Mouse (Mus musculus): Measurements from ENCODE around the gene Pold1.

The Pold1 gene

GRCm38 (mm10) chr7:44582709-44583108, 34.1 kb upstream of the Pold1 start:
- DNase-seq (ENCODE audit: low spot score in 2 of 2): no peak

DNA sequence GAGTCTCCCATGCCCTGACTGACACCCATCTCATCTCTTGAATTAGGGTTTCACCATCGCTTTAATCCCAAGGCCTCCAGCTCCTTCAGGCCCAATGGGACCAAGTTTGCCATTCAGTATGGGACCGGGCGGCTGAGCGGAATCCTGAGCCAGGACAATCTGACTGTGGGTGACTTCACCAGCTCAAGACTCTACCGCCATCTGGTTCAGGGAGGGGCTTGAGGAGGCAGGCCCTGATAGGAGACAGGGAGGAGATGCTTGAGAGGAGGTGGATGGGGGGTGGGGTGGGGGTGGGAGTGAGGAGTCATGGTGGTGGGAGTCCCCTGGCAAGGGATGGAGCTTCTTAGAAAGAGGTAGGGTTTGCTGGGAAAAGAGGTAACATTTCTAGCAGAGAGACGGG, 33.0 kb upstream of the Pold1 start:
- no peak for DNase-seq (ENCODE audit: low spot score in 2 of 2)

GRCm38 (mm10) chr7:44576333-44576844, 27.7 kb upstream of the Pold1 start:
- no peak for DNase-seq (ENCODE audit: low spot score in 2 of 2)

DNA sequence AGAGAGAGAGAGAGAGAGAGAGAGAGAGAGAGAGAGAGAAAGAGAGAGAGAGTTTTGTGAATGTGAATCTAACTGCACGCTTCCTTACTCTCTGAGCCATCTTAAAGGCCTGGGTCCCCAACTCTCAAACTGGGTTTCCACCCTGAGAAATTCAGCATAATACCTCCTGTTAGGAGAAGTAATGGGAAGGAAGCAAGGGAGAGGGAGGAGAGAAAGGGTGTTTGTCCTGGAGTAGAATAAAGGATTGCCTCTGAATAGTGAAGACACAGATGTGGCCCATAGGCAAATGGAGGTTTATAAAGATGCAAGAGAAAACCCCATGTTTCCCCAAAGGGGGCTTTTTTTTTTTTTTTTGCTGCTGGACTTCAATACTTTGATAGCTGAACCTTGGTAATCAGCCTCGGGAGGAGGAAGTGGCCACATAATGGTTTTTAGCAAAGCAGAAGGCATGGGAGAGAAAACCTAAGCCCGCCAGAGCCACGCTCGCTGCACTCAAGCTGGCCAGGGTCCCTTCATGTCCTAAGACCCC, 24.4 kb upstream of the Pold1 start:
- DNase-seq (ENCODE audit: low spot score in 2 of 2): no peak

DNA sequence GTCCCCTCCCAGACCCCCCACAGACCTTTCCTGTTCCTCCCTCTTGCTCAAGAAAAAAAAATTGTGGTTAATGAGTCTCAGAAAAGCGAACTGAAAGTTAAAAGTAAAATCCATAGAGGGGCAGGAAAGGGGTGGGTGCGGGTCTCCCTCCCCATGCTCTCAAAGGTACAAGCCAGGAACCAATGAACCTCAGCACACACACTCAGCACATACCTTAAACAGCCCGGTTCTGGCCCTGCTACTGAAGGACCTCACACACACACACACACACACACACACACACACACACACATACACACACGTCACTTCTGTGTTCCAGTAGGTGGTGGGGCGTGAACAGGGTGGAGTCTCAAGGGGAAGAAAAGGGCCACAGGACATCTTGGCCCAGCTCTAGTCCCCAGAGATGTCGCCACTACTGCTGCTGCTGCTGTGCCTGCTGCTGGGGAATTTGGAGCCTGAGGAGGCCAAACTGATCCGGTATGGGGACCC, 23.6 kb upstream of the Pold1 start, which contains the start of gene Napsa:
TSS of gene Napsa (plus strand) at position 168 of the 489 bp plus-strand sequence.
- no peak for DNase-seq (ENCODE audit: low spot score in 2 of 2)

DNA sequence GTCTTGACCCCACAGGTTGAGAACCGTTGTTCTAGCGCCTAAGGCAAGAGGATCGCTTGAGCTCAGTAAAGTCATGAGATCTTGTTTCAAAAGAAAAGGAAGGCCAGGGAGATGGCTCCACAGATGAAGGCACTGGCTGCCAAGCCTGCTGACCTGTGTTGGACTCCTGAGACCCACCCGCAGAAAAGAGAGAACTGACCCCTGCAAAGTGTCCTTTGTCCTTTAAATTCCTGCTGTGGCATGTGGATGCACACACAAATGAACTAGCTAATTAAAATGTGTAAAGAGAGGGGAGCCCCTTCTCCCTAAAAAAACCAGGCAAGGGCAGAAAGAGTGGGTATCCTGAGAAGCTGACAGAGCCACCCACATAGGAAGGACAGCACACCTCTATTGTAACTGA, 23.2 kb upstream of the Pold1 start:
- DNase-seq (ENCODE audit: low spot score in 2 of 2): no peak

DNA sequence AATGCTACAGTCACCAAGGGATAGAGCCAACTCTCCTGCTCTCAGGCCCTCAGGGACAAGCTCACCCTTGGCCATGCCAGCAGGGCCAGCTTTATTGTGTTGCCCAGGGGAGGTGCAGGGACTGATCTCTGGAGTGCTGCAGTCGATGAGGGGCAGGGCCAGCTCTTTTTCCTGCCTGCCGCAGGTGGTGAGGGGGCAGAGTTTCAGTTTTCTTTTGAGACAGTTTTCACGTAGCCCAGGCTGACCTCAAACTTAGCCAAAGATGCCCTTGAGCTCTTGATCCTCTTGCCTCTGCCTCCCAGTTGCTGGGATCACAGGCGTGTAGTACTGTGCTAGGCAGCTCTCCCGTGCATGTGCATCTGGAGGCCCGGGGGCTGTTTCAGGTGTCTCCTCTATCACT, 22.3 kb upstream of the Pold1 start:
- no peak for DNase-seq (ENCODE audit: low spot score in 2 of 2)

DNA sequence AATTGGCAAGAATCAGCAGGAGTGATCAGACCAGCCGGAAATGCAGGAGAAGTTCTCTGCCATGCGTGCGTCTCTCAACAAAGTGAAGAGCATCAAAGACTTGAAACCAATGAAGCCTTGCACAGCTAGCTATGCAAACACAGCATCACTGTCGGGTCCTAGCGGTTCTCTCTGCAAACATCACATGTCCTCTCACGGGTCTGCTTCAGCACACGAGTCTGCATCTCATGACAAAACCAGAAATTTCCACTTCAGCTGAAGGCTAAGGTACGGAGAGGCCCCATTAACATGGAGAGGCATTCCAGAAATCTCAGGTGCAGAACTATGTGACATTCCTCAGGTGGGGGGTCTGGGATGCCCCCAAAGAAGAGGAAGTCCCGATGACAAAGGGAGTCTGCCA, 20.2 kb upstream of the Pold1 start:
- no peak for DNase-seq (ENCODE audit: low spot score in 2 of 2)

DNA sequence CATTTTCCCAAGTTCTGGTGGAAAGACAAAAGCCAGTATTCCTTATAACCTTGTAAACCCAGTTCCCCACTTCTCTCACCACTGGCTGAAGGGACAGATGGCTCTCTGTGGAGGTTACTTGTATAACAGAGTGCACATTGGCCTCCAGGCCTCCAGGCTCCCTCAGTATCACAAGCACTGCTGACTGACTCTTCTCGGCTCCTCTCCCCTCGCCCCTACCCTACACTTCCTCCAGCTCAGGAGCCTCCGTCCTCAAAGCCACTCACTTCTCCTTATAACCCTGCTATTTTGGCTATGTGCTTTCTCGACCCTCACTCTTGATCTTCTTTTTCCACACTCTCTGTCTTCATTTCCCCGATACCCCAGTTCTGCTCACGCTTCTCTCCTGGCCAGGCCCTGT, 16.8 kb upstream of the Pold1 start:
- DNase-seq (ENCODE audit: low spot score in 2 of 2): no peak

- no peak for DNase-seq (ENCODE audit: low spot score in 2 of 2)
Observed at GRCm38 (mm10) chr7:44564486-44564885, 15.8 kb upstream of the Pold1 start.

DNA sequence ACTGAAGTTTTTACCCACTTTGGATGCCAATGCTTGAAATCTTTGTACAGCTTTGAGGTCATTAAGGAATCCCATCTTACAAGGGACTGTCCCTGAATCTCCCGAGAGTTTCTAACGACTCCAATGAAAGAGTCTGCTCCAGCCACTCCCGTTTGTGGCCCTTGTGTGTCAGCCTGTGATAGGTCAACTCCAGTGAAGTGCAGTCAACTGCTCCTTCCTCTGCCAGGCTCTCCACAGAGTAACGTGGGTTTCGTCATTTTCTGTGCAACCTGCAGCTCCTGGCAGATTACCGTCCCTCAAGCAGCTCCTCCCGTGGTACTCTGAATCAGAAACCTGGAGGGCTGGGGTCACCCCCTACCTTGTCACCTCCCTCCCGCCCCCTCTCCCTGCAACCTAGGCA, 14.6 kb upstream of the Pold1 start:
- DNase-seq (ENCODE audit: low spot score in 2 of 2): no peak

DNA sequence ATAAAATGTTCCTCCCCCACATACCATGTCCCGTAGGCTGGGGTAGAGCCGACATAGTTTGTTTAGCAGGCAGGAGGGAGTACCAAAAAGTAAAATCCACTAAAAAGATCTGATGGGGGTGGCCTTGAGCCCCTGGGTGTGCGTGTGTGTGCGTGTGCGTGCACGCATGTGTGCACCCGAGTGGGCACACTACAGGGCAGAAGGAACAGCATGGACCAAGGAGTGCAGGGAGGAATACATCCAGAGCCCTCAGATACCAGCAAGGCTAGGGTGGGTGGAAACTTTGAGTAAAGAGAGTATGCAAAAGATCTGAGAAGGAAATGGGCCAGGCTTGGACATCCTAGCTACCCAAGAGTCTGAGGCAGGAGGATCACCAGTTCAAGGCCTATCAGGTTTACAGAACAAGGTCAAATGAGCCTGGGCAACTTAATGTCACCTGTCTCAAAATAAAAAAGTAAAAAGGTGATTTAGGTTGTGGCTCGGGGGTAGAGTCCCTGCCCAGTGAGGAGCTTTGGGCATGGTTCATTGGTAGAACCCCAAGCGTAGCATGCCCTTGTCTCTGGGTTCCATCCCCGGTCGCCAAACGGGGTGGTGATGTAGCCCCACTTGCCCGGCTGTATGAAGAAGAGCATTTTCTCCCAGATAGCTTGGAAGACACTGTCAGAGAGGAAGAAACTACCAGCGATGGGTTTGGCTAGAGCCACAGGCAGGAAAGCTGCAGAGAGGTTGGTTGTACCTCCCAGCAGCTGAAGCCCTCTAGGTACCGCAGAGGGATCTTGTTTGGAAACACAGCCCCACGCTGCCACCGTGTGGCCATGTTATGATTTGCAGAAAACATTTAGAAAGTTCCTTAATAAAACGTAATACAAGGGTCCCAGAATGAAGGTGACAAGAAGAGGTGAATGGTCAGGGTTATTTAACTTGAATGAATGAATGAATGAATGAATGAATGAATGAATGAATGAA, 12.1 kb upstream of the Pold1 start:
- DNase-seq (ENCODE audit: low spot score in 2 of 2): peak; percentile 58 to 76

DNA sequence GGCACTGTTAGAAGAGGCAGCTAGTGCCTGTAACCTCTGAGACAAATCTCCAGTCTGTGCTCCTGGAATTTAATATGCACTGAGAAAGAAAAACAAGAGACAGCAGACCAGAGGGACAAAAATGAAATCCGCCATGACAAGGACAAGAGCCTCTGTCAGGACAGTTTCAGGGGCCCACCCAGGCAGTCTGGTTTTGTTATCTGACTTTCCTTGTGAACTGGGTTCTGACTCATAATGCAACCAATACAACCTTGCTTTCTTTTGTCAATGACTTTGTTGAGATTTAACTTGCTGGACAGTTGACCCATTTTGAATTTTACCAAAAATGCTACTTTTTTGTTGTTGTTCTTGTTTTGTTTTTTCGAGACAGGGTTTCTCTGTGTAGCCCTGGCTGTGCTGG, 9.0 kb upstream of the Pold1 start:
- no peak for DNase-seq (ENCODE audit: low spot score in 2 of 2)

DNA sequence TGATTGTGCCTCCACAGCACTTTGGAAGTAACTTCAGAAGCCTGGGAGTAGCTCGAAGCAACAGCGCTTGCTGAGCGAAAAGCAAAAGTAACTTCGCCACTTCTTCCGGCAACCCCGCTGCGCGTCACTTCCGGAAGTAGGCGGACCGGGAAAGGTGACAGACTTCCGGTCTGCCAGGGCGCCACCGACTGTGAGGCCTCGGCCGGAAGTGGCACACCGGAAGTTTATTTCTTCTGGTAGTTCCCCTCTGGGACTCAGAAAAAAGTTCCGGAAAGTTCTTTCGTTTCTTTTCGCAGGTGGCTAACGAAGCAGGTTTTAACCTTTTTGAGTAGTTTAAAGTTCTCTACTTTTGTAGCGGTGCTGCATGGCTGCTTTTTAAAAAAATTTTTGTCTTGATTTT, 5.2 kb upstream of the Pold1 start, which contains the start of gene Nr1h2:
TSS of gene Nr1h2 (minus strand) at position 126 of the 400 bp plus-strand sequence.
- peak; percentile 95 to 97 for DNase-seq (ENCODE audit: low spot score in 2 of 2)

DNA sequence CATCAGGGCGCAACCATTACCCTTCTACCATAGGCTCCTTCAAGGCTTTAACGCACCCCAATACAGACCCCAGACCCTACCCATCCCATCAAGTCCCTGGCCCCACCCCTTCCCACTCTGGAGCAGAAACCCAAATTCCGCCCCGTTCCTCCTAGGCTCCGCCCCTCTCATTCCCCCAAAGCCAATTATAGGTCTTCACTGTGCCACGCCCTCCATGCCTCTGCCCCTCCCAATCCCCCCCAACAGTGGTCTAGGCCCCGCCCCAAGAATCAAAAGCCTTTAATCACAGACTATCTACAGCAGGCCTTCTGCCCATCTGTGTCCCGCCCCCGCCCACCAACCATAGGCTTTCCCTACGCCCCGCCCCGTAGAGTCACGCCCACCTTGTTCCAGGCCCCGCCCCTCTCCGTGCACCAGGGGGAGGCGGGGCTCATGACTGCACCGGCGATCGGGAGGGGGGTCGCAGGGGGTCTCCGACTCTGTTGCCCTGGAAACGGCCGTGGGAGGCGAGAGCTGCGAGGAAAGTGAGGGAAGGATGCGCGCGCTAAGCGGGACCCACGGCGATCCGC, 4.6 kb upstream of the Pold1 start:
- peak; percentile 57 to 76 for DNase-seq (ENCODE audit: low spot score in 2 of 2)

DNA sequence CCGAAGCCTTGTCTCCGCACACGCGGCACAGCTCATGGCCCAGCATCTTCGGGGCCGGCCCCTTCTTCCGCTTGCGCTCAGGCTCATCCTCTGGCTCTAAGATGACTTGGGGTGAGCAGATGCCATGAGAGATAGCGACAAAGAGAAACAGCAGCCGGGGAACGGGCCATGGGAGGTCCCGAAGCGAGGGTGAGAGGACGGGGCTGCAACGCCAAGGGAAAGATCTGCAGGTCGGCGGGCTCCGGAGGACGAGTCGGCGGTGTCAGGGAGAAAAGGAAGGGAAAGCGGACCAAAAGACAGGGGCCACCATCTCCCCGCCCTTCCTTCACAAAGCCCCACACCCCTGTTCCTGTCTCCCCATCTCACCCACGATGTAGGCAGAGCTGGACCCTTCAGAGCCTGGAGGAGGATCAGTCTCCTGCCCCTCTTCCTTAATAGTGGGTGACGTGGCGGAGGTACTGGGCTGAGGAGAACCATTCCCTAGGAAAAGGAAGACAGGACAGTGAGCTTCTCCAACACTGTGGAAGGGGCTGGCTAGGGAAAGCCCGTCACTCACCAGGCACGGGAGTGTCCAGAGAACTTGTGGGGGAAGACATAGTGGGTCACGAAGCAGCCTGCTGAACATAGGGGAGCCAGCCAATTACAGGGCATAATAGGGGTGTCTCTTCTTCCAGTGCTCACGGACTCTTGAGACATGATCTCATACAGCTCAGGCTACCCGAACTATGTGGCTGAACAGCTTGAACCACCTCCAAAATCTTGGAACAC, 3.7 kb upstream of the Pold1 start:
- no peak for DNase-seq (ENCODE audit: low spot score in 2 of 2)

DNA sequence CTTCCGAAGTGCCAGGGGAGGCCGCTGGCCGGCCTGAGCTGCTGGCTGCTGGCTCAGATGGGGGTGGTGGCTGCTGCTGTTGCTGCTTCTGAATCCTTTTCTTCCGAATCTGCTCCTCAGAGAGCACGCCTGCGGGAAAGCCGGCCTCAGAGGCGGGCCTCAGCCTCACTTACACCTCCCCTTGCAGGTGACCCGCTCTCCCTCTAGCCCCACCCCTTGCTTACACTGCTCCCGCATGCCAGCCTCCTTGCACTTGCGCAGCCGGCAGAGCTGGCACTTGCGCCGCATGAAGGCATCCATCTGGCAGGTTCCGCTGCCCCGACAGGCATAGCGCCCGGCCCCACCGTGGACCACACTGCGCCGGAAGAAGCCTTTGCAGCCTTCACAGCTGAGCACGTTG, 3.1 kb upstream of the Pold1 start:
- no peak for DNase-seq (ENCODE audit: low spot score in 2 of 2)

DNA sequence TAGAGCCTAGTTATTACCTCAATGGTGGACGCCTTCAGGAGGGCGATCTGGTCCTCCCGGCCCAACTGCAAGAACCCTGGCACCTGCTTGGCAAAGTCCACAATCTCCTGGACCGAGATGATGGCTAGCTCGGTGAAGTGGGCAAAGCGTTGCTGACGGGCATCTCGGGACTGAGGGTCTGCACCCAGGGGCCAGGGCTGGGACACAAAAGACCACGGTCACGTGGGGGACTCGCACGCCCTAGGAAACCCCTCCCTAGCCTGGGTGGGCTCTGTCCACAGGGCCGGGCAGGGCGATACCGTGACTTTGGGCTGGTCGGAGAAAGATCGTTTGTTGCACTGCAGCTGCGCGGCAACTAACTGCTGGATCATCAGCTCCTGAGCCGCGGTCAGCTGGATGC, 2.7 kb upstream of the Pold1 start:
- DNase-seq (ENCODE audit: low spot score in 2 of 2): no peak

DNA sequence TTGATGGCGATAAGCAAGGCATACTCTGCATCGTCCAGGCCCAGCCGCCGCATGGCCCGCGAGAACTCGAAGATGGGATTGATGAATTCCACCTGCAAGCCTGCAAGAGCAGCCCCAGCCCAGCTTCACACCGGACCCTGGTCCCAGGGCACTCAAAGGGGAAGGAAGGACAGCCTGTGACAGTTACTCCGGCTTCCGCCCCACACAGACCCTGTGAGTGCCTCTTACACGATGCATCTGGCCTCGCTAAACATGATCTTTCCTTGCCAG, 1.7 kb upstream of the Pold1 start:
- no peak for DNase-seq (ENCODE audit: low spot score in 2 of 2)

GRCm38 (mm10) chr7:44549621-44550408, 1.2 kb upstream of the Pold1 start:
- no peak for DNase-seq (ENCODE audit: low spot score in 2 of 2)

DNA sequence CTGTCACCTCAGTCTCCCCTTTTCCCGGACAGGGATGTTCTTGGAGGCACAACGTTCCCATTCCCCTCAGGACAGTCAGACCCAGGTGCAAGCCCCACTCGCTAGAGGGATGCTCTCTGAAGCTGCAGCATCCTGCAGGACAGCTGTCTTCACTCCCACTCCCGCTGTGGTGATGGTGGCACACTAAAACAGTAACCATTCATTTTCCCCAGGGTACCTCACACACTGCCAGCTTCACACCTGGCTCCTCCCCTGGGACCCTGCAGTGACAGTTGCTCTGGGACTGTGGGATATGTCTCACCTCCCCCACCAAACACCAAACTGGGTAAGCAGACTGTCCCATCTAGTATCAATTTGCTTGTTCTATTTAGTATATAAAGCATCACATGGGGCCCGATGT, 924 bp downstream of the Pold1 start:
- DNase-seq (ENCODE audit: low spot score in 2 of 2): no peak

Data from urinary bladder, postnatal 36 days (tissue).